Mouse (Mus musculus) limb, embryonic 15.5 days (tissue): Measurements from ENCODE around the gene Dlgap1. TPM values are rescaled to one million over a fixed set of nuclear protein-coding genes. Genes with fewer than 3 reads are reported as not detected.

Experiments
- ATAC-seq: fragments of 200-750 bp; cut with Nextera tagmentation; 2 replicates; pipeline ENCODE4 v1.8.0; 2017; ENCODE audit warnings: low read depth, moderate TSS enrichment; ENCODE audit not compliant: insufficient number of reproducible peaks, low FRiP score, low TSS enrichment
- H3K27ac ChIP-seq: fragments of 300-500 bp; sonication (generic); 2 replicates; pipeline ENCODE4 v1.5.1; 2015; ENCODE audit warnings: moderate library complexity, mild to moderate bottlenecking, inconsistent platforms
- H3K27me3 ChIP-seq: fragments of 300-500 bp; sonication (generic); 2 replicates; pipeline ENCODE4 v1.6.1; 2015; ENCODE audit warnings: inconsistent platforms
- H3K36me3 ChIP-seq: fragments of 300-500 bp; sonication (generic); 2 replicates; pipeline ENCODE4 v1.6.1; 2015; ENCODE audit warnings: inconsistent platforms
- H3K4me1 ChIP-seq: fragments of 300-500 bp; sonication (generic); 2 replicates; pipeline ENCODE4 v1.6.1; 2015; ENCODE audit warnings: inconsistent platforms
- H3K4me2 ChIP-seq: fragments of 300-500 bp; sonication (generic); 2 replicates; pipeline ENCODE4 v1.6.1; 2015; ENCODE audit warnings: mild to moderate bottlenecking, inconsistent platforms
- H3K4me3 ChIP-seq: fragments of 300-500 bp; sonication (generic); 2 replicates; pipeline ENCODE4 v1.5.1; 2015; ENCODE audit warnings: mild to moderate bottlenecking, inconsistent platforms
- H3K9ac ChIP-seq: fragments of 300-500 bp; sonication (generic); 2 replicates; pipeline ENCODE4 v1.6.1; 2015; ENCODE audit warnings: inconsistent platforms
- H3K9me3 ChIP-seq: fragments of 300-500 bp; sonication (generic); 2 replicates; pipeline ENCODE4 v1.6.1; 2016; ENCODE audit warnings: inconsistent platforms
- WGBS: fragments of 180-500 bp; shearing (Covaris S2); methylation state at CpG from one replicate; pipeline ENCODE4 v1.1.7; 2015; 5-methylcytosine and 5-hydroxymethylcytosine counted together
- polyA plus RNA-seq: library from polyadenylated mRNA; unstranded; fragments of >200 nt; fragmentation: Nextera tagmentation; extraction: Ambion mirVana; gene quantifications from 2 replicates; pipeline ENCODE4 v1.2.1, GENCODE M21; 2015

Gene Dlgap1
- polyA plus RNA-seq, result 3.1 and 3.4 TPM in 2 replicates

DNA sequence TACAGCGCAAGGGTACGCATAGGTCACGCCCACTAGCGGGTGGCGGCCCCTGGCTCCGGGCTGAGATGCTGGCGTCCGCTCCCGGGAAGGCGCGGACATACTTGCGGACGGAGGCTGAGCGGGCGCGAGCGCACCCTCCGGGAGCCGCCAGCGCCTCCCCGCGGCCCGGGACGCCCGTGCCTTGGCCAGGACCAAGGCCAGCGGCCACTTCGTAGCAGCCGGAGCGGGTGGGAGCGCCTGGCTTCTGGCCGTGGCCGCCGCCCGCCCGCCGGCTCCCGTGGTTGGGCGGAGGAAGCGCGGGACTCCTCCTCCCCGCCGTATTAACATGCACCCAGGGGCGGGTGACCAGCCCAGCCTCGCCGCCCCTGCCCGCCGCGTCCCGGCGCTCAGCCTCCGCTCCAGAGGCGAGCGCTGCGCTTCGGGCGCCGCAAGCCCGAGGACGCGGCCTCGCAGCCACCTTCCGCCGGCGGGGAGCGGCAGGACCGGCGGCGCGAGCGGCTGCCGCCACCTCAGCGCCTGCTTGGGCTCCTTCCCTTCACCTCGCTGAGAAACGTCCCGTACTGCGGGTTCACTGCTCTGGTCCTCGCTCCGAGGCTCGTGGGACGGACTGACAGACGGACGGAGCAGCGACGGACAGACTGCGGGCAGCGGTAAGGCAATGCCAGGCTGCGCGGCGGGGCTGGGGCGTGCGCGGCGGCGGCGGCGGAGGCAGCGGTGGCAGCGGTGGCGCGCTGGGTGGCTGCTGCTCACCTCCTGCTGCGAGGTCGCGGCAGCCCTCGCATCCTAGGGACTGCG is at the start of gene Dlgap1:
Gene Dlgap1 (plus strand): TSS at position 53 of the 795 bp plus-strand sequence.
- ATAC-seq, result peak; percentile 86
- Histone ChIP-seq H3K27ac (no peak within 1 kb of the TSS), H3K4me2 (peak within 1 kb of the TSS; percentile 98), H3K4me1 (peaks cover 15% of the 10 kb centered on the region), H3K9ac (peak within 1 kb of the TSS; percentile 26; the same call in 1 of the 2 replicates), H3K9me3 (no peaks in the 10 kb centered on the region), H3K36me3 (no peaks in the 10 kb centered on the region), H3K4me3 (peak within 1 kb of the TSS; percentile 54), H3K27me3 (peaks cover 51% of the 10 kb centered on the region)
- WGBS, result under 1% methylated on average over 104 of the region's 105 CpGs

DNA sequence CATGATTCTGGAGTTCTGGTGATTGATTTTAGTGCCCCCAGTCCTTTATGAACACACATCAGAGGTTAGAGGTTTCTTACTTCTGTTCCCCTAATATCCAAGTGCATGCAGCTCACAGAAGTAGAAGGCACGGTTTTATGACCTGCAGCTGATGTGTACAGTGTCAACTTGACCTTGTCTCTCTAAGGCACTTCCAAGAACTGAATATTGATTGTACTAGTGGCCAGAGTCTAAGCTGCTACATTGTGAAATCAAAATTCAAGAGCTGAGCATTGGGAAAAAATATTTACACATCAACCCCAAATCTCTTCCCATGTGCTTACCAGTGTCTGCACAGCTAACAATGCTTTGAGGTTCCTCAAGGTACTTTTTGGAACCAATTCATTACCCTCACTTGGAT is 13.9 kb upstream of the Dlgap1 start:
- 63% methylated on average over 1 of the region's 1 CpGs for WGBS
- no peak overlapping the region for H3K27ac ChIP-seq
- H3K4me2 ChIP-seq, result no peak overlapping the region
- H3K27me3 ChIP-seq, result no peaks in the 10 kb centered on the region
- no peaks in the 10 kb centered on the region for H3K36me3 ChIP-seq
- H3K4me1 ChIP-seq, result no peaks in the 10 kb centered on the region
- no peaks in the 10 kb centered on the region for H3K9me3 ChIP-seq
- H3K4me3 ChIP-seq, result no peak overlapping the region
- no peak for ATAC-seq
- no peak overlapping the region for H3K9ac ChIP-seq

DNA sequence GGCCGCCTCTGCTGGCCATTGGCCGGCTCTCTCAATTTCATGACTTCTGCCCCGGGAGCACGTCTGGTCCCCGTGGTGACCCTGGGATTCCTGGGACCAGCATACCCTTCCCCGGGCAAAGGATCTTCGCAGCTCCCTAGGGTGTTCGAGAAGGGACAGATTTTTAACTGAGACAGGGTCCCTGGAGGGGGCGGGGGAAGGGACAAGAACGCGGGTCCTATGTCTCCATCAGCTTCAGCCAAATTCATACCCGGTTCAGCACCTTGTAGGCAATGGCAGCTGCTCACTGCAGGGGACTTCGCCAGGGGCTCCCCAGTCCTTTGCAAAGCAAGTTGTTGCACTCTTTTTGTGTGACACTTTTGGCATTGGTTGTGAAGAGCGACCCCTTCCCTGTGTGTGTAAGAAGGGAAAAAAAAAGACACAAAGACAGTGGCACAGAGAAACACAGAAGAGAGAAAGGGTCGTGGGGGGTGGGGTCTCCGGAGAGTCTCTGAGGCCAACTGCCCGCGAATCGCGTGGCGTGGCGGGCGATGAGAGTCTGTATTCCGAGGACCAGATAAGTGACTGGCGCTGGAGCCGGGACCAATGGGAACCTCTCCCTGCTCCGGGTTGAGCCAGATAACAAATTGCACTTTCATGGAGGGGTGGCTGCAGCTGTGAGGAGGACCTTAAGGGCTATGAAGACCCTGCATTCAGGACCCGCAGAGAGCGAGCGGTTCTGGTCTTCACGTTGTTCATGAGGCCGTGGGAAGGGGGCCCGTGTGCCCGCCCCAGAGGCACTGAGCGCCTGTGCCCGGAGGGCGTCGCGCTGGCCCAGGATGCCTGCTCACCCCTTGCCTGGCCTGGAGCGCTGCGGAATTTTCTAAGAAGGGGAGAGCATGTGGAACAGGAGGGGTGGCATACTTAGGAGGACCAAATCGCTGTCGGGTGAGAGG is 1.2 kb downstream of the Dlgap1 start:
- no peak overlapping the region for H3K27ac ChIP-seq
- peak overlapping the region; percentile 54 for H3K4me3 ChIP-seq
- peaks cover 51% of the 10 kb centered on the region for H3K27me3 ChIP-seq
- H3K9me3 ChIP-seq, result no peaks in the 10 kb centered on the region
- peak overlapping the region; percentile 26; the same call in 1 of the 2 replicates for H3K9ac ChIP-seq
- peak; percentile 52; the same call in 1 of the 2 replicates for ATAC-seq
- H3K4me2 ChIP-seq, result peak overlapping the region; percentile 98
- H3K36me3 ChIP-seq, result no peaks in the 10 kb centered on the region
- 2% methylated on average over 43 of the region's 43 CpGs for WGBS
- peaks cover 15% of the 10 kb centered on the region for H3K4me1 ChIP-seq

DNA sequence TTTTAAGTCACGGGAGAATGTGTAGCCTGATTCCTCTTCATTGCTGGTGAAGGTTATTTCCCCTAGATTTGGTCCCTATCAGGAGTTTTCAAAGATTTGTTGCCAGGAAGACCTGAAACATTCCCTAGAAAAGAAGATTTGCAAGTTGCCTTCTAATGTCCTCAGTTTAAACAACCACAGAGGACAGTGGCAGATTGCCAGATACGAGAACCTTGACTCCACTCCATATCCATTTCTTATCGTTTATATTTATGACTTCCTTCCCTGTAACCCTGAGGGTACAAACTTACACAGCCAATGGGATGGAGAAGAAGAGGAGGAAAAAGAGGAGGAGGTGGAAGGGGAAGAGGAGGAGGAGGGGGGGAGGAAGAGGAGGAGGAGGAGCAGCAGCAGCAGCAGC is 4.2 kb downstream of the Dlgap1 start:
- no peak overlapping the region for H3K4me3 ChIP-seq
- no peak overlapping the region for H3K9ac ChIP-seq
- no peak for ATAC-seq
- H3K4me2 ChIP-seq, result no peak overlapping the region
- H3K4me1 ChIP-seq, result peaks cover 15% of the 10 kb centered on the region
- WGBS, result 51% methylated on average over 3 of the region's 3 CpGs
- no peaks in the 10 kb centered on the region for H3K9me3 ChIP-seq
- H3K27ac ChIP-seq, result no peak overlapping the region
- peaks cover 47% of the 10 kb centered on the region for H3K27me3 ChIP-seq
- H3K36me3 ChIP-seq, result no peaks in the 10 kb centered on the region

DNA sequence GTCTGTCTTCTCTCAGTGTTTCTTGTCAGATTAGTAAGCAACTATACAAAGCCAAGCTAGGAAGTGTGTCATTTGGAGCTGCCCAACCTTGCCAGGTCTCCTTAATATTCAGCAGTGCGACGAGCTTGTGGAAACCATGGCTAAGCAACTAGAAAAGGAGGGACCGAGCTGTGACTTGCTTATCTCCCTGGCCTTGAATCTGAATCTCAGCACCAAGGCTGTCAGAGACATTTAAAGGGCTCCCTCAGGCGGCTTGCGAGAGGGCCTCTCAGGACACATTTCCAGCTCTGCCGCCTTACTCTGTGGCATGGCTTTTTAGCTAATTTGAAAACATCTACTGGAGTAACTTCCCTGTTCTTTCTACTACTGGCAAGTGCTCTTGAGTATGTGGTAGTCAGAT is 5.1 kb downstream of the Dlgap1 start:
- Histone ChIP-seq H3K9me3 (no peaks in the 10 kb centered on the region), H3K27me3 (peaks cover 40% of the 10 kb centered on the region), H3K4me1 (peaks cover 13% of the 10 kb centered on the region), H3K4me2 (no peak overlapping the region), H3K36me3 (no peaks in the 10 kb centered on the region), H3K9ac (no peak overlapping the region), H3K27ac (no peak overlapping the region), H3K4me3 (no peak overlapping the region)
- WGBS, result 65% methylated on average over 6 of the region's 6 CpGs
- ATAC-seq, result no peak

DNA sequence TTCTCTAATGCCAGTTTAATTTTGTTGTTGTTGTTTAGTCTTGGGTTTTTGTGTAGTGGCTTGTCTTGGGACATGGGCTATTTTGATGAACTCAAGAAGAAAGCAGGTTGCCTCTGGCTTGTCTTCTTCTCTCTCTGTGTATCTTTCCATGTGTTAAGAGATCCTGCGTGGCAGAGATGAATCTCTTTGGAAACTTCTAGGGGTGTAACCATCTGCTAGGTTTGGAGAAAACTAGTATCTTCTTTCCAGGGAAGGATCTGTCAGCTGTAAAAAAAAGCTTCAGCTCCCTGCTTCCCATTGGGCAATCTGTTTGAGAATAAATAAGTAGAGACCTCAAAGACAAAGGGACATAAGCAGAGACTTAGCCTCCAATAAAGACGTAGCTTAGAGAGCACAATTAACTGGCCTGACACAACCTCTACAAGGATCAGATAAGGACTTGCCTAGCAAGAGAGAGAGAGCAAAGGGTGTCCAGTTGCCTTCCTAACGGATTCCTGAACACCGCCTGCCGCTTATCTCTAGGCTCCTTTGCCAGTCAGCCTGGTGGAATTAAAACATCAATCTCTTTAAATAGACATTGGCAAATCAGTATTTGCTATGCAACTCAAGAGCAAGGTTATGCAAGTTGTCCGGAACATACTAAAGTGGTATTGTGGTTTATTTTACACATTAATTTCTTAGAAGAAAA is 13.5 kb downstream of the Dlgap1 start:
- ATAC-seq, result no peak
- H3K4me3 ChIP-seq, result no peak overlapping the region
- H3K4me1 ChIP-seq, result no peaks in the 10 kb centered on the region
- no peak overlapping the region for H3K9ac ChIP-seq
- no peak overlapping the region for H3K4me2 ChIP-seq
- no peaks in the 10 kb centered on the region for H3K27me3 ChIP-seq
- H3K27ac ChIP-seq, result no peak overlapping the region
- no peaks in the 10 kb centered on the region for H3K9me3 ChIP-seq
- H3K36me3 ChIP-seq, result no peaks in the 10 kb centered on the region
- 68% methylated on average over 6 of the region's 6 CpGs for WGBS

DNA sequence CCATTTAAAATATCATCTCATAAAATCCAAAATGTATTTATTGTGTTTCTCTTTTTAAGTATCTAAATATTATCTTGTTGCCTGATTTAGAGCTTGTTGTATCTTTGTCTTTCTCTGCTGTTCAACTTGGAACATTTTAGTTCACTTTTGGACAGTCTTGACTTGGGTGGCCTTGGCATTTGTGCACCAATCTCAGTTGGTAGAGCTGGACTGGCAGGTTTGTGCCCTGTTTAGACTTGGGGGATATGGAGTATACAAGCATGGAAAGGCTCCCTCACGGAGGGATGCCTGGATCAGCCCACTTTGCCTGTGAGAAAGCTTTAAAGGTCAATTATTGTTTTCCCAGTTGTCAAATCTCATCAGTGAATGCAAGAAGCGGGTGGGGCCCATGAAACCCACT is 27.5 kb downstream of the Dlgap1 start:
- Histone ChIP-seq H3K27me3 (no peaks in the 10 kb centered on the region), H3K9ac (no peak overlapping the region), H3K4me2 (no peak overlapping the region), H3K4me1 (no peaks in the 10 kb centered on the region), H3K36me3 (no peaks in the 10 kb centered on the region), H3K27ac (no peak overlapping the region), H3K9me3 (no peaks in the 10 kb centered on the region), H3K4me3 (no peak overlapping the region)
- ATAC-seq, result no peak
- WGBS, result 80% methylated on average over 2 of the region's 2 CpGs

DNA sequence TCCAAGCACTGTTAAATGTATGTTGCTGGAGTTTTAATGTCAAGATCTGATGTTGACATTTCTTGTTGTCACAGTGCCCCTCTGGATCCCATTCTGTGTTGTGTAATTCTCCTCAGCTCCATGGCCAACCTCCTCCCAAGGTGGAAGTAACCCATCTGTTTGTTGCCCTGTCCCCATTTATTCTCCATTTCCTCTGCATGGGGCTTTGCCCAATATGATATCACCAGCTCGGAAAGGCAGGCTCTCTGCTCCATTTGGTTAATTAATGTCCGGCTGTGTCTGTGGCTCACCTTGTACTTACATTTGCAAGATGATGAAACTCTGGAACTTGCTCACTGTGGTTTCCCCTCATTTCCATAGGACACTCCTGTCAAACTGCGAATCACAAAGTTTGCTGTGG is 33.2 kb downstream of the Dlgap1 start:
- no peaks in the 10 kb centered on the region for H3K4me1 ChIP-seq
- no peaks in the 10 kb centered on the region for H3K27me3 ChIP-seq
- no peak overlapping the region for H3K27ac ChIP-seq
- no peaks in the 10 kb centered on the region for H3K9me3 ChIP-seq
- no peak overlapping the region for H3K9ac ChIP-seq
- no peak for ATAC-seq
- H3K4me3 ChIP-seq, result no peak overlapping the region
- H3K36me3 ChIP-seq, result no peaks in the 10 kb centered on the region
- WGBS, result 84% methylated on average over 3 of the region's 3 CpGs
- H3K4me2 ChIP-seq, result no peak overlapping the region

DNA sequence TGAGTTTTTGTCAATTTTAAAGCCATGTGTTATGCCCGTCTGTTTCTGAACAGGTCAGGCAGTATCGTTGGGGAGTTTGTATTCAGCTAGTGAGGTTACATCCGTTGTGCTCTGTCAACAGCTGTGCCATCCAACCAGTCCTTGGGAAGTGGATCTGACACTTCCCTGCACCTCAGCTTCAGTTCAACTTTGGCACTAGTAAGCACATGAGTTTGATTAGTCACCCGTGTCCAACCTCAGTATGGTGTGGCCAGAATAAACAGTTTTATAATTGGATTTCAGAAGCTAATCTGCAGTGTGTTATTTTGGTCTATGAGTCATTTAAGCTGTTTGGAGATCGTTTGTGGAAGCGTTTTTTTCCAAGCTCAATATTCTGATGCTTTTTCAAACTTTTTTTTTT is 35.8 kb downstream of the Dlgap1 start:
- no peak overlapping the region for H3K4me2 ChIP-seq
- no peaks in the 10 kb centered on the region for H3K27me3 ChIP-seq
- no peak overlapping the region for H3K4me3 ChIP-seq
- H3K9me3 ChIP-seq, result no peaks in the 10 kb centered on the region
- WGBS, result 69% methylated on average over 6 of the region's 6 CpGs
- no peak overlapping the region for H3K27ac ChIP-seq
- no peaks in the 10 kb centered on the region for H3K4me1 ChIP-seq
- H3K9ac ChIP-seq, result no peak overlapping the region
- no peak for ATAC-seq
- H3K36me3 ChIP-seq, result no peaks in the 10 kb centered on the region

DNA sequence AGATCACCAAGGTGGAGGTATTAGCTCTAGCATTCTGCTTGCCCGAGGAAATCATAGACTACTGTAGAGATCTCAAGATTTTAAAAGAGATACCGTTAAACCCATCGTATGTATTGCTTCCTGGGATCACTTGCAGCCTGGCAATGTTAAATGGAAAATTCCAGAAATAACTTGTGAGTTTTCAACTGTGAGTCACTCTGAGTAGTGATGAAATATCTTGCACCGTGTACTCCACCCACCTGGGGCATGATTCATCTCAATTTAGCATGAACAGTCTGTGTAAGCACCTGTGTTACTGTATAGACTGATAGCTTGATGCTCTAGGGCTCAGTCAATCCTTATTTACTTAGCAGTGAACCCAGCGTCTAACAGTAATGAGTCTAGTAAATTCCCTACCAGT is 38.7 kb downstream of the Dlgap1 start:
- Histone ChIP-seq H3K9ac (no peak overlapping the region), H3K27me3 (no peaks in the 10 kb centered on the region), H3K9me3 (no peaks in the 10 kb centered on the region), H3K27ac (no peak overlapping the region), H3K4me2 (no peak overlapping the region), H3K4me3 (no peak overlapping the region), H3K4me1 (no peaks in the 10 kb centered on the region), H3K36me3 (no peaks in the 10 kb centered on the region)
- 76% methylated on average over 5 of the region's 5 CpGs for WGBS
- no peak for ATAC-seq

DNA sequence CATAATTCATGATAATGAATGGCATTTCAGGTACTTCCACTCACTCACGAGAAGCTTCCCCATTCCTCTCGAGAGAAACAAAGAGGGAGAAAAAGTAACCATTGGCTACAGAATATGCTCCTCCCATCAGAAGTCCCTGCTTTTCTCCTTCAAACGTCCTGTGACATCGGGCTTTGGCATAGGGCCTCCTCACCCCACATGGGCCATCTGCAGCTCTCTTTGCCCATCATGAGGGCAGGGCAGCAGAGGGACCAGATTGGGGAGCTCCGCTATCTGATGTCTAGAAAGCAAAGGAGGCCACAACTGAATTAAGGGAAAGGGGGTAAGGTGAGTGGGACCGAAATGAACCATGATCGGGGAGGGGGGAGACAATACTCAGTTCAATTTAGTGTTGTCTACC is 47.6 kb downstream of the Dlgap1 start:
- ATAC-seq, result no peak
- no peak overlapping the region for H3K9ac ChIP-seq
- no peak overlapping the region for H3K4me3 ChIP-seq
- no peak overlapping the region for H3K4me2 ChIP-seq
- WGBS, result 65% methylated on average over 7 of the region's 7 CpGs
- H3K9me3 ChIP-seq, result no peaks in the 10 kb centered on the region
- H3K36me3 ChIP-seq, result no peaks in the 10 kb centered on the region
- no peak overlapping the region for H3K27ac ChIP-seq
- H3K27me3 ChIP-seq, result no peaks in the 10 kb centered on the region
- H3K4me1 ChIP-seq, result no peaks in the 10 kb centered on the region
